Mouse (Mus musculus) myocyte (in vitro differentiated cells): Measurements from ENCODE around the gene Psmd11.

Source experiments
- MAX ChIP-seq: IDR thresholded peaks from one replicate; pipeline ENCODE4 v1.6.1; 2011; ENCODE audit warnings: low read depth, mild to moderate bottlenecking, control low read depth
- MYOD1 ChIP-seq, 3 experiments: IDR thresholded peaks; one replicate each; pipeline ENCODE4 v1.6.1; 2011; ENCODE audit warnings: control low read depth in 2 of 3, low read depth in 2 of 3, mild to moderate bottlenecking in 2 of 3, moderate library complexity in 1 of 3; ENCODE audit not compliant: insufficient read length in 2 of 3, control insufficient read depth in 1 of 3
- MYOG ChIP-seq, 3 experiments: IDR thresholded peaks; one replicate each; pipeline ENCODE4 v1.6.1; 2011; ENCODE audit warnings: control low read depth in 2 of 3, low read depth in 2 of 3, mild to moderate bottlenecking in 2 of 3; ENCODE audit not compliant: insufficient read length in 2 of 3, control insufficient read depth in 1 of 3, insufficient read depth in 1 of 3
- POLR2A ChIP-seq: IDR thresholded peaks from one replicate; pipeline ENCODE4 v1.6.1; 2011; ENCODE audit warnings: low read depth, mild to moderate bottlenecking, control low read depth, moderate library complexity; ENCODE audit not compliant: insufficient read length
- POLR2AphosphoS2 ChIP-seq: IDR thresholded peaks from one replicate; pipeline ENCODE4 v1.6.1; 2011; ENCODE audit warnings: low read depth, control low read depth; ENCODE audit not compliant: insufficient read length
- REST ChIP-seq: IDR thresholded peaks from one replicate; pipeline ENCODE4 v1.6.1; 2011; ENCODE audit warnings: mild to moderate bottlenecking, control low read depth, moderate library complexity; ENCODE audit not compliant: insufficient read depth, insufficient read length
- SRF ChIP-seq: IDR thresholded peaks from one replicate; pipeline ENCODE4 v1.6.1; 2011; ENCODE audit warnings: low read depth; ENCODE audit not compliant: control insufficient read depth, insufficient read length
- TCF12 ChIP-seq: IDR thresholded peaks from one replicate; pipeline ENCODE4 v1.6.1; 2011; ENCODE audit warnings: mild to moderate bottlenecking, control low read depth; ENCODE audit not compliant: poor library complexity, insufficient read depth, severe bottlenecking
- USF1 ChIP-seq: IDR thresholded peaks from one replicate; pipeline ENCODE4 v1.6.1; 2011; ENCODE audit warnings: low read depth, mild to moderate bottlenecking, control low read depth, moderate library complexity

DNA sequence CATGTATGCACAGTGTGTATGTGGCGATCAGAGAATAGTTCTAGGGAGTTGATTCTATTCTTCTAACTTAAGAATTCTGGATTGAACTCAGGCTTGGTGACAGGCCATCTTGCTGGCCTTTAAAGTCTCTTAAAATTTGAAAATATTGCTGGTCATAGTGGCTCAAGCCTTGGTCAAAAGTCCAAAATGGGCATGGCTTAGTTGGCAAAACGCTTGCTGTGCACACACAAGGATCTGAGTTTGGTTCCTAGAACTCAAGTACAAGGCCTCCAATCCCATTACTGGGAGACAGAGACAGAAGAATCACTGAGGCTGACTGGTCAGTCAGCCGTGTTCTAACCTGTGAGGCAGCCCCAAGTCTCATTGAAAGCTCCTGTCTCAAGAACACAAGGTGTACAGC is 18.5 kb downstream of the Psmd11 start:
- TF ChIP-seq MYOG (IDR thresholded peaks at IDR 0.05; ENCODE audit: control insufficient read depth in 1 of 3, insufficient read depth in 1 of 3, insufficient read length in 2 of 3, low read depth in 2 of 3) (no peak), POLR2A (no peak), MAX (no peak), USF1 (no peak), MYOD1 (IDR thresholded peaks at IDR 0.05; ENCODE audit: control insufficient read depth in 1 of 3, insufficient read length in 2 of 3, low read depth in 2 of 3) (no peak), TCF12 (no peak), REST (no peak), SRF (no peak), POLR2AphosphoS2 (no peak)
